Mouse (Mus musculus): Measurements from ENCODE around the gene Iqcc.

Iqcc gene

GRCm38 (mm10) chr4:129622120-129622802 is 3.4 kb upstream of the Iqcc start:
- DNase-seq (ENCODE audit: extremely low read depth, low read depth): no peak

- no peak for DNase-seq (ENCODE audit: extremely low read depth, low read depth)
Measured at GRCm38 (mm10) chr4:129621283-129621841, 2.5 kb upstream of the Iqcc start.

- no peak for DNase-seq (ENCODE audit: extremely low read depth, low read depth)
Measured at GRCm38 (mm10) chr4:129620419-129621282, 1.8 kb upstream of the Iqcc start.

- DNase-seq (ENCODE audit: extremely low read depth, low read depth): no peak
Measured at GRCm38 (mm10) chr4:129618031-129618430, 868 bp downstream of the Iqcc start.

- no peak for DNase-seq (ENCODE audit: extremely low read depth, low read depth)
Measured at GRCm38 (mm10) chr4:129617121-129617641, 1.7 kb downstream of the Iqcc start.

GRCm38 (mm10) chr4:129616631-129617030 is 2.3 kb downstream of the Iqcc start:
- no peak for DNase-seq (ENCODE audit: extremely low read depth, low read depth)

GRCm38 (mm10) chr4:129615801-129616290 is 3.1 kb downstream of the Iqcc start:
- DNase-seq (ENCODE audit: extremely low read depth, low read depth): no peak

- no peak for DNase-seq (ENCODE audit: extremely low read depth, low read depth)
Measured at GRCm38 (mm10) chr4:129614093-129614492, 4.8 kb downstream of the Iqcc start, which contains the start of gene Dcdc2b. Gene Dcdc2b, minus strand, starts transcription at chr4:129614257.

- DNase-seq (ENCODE audit: extremely low read depth, low read depth): no peak
Measured at GRCm38 (mm10) chr4:129610472-129610871, 8.4 kb downstream of the Iqcc start.

GRCm38 (mm10) chr4:129610026-129610425 is 8.9 kb downstream of the Iqcc start:
- DNase-seq (ENCODE audit: extremely low read depth, low read depth): no peak

- DNase-seq (ENCODE audit: extremely low read depth, low read depth): no peak
Measured at GRCm38 (mm10) chr4:129609139-129609631, 9.7 kb downstream of the Iqcc start.

GRCm38 (mm10) chr4:129608426-129609025 is 10.4 kb downstream of the Iqcc start:
- DNase-seq (ENCODE audit: extremely low read depth, low read depth): peak; percentile 60

GRCm38 (mm10) chr4:129600233-129601158 is 18.4 kb downstream of the Iqcc start, which contains the start of the genes Eif3i and Tmem234:
Gene Eif3i, minus strand, starts transcription at chr4:129600648.
Gene Tmem234, plus strand, starts transcription at chr4:129600668.
- DNase-seq (ENCODE audit: extremely low read depth, low read depth): peak; percentile 61

- DNase-seq (ENCODE audit: extremely low read depth, low read depth): no peak
Measured at GRCm38 (mm10) chr4:129588865-129589264, 30.0 kb downstream of the Iqcc start.

- no peak for DNase-seq (ENCODE audit: extremely low read depth, low read depth)
Measured at GRCm38 (mm10) chr4:129586943-129587342, 32.0 kb downstream of the Iqcc start.

- no peak for DNase-seq (ENCODE audit: extremely low read depth, low read depth)
Measured at GRCm38 (mm10) chr4:129585773-129586172, 33.1 kb downstream of the Iqcc start.

GRCm38 (mm10) chr4:129584884-129585608 is 33.9 kb downstream of the Iqcc start:
- peak; percentile 56 for DNase-seq (ENCODE audit: extremely low read depth, low read depth)

GRCm38 (mm10) chr4:129584370-129584769 is 34.5 kb downstream of the Iqcc start:
- no peak for DNase-seq (ENCODE audit: extremely low read depth, low read depth)

GRCm38 (mm10) chr4:129582251-129582650 is 36.6 kb downstream of the Iqcc start:
- DNase-seq (ENCODE audit: extremely low read depth, low read depth): no peak

All from MEL-GATA-1-ER (cell line).